Mouse (Mus musculus) embryonic fibroblast, embryonic 13.5 days (primary cell): ENCODE measurements around the gene Slc12a6.

ENCODE experiments used
- CTCF ChIP-seq: IDR thresholded peaks from 2 replicates; pipeline ENCODE4 v1.5.1; 2011; ENCODE audit warnings: mild to moderate bottlenecking, control low read depth, low read length, moderate library complexity, borderline replicate concordance; ENCODE audit not compliant: insufficient read depth
- POLR2A ChIP-seq: IDR thresholded peaks from 2 replicates; pipeline ENCODE4 v1.6.1; 2011; ENCODE audit warnings: low read depth, mild to moderate bottlenecking, control low read depth, low read length, moderate library complexity

- TF ChIP-seq POLR2A (no peak), CTCF (no peak)
Observed at GRCm38 (mm10) chr2:112337211-112337610, 71.6 kb downstream of the Slc12a6 start.
